Mouse (Mus musculus) fat pad, adult 2 months (tissue): ENCODE results near the gene Kcnip4.

ENCODE experiments used
- DNase-seq: peaks from one replicate; pipeline ENCODE4 v3.0.0-alpha.2; 2011; ENCODE audit warnings: low read depth, low spot score; ENCODE audit errors: extremely low read depth

Kcnip4 gene

GRCm38 (mm10) chr5:48599481-48600040, 925.1 kb downstream of the Kcnip4 start:
- DNase-seq, result no peak

- DNase-seq, result no peak
Measured at GRCm38 (mm10) chr5:48588014-48588413, 936.7 kb downstream of the Kcnip4 start.

GRCm38 (mm10) chr5:48583431-48583830, 941.3 kb downstream of the Kcnip4 start:
- no peak for DNase-seq

- no peak for DNase-seq
Measured at GRCm38 (mm10) chr5:48563996-48564587, 960.6 kb downstream of the Kcnip4 start.

- no peak for DNase-seq
Measured at GRCm38 (mm10) chr5:48551753-48552152, 973.0 kb downstream of the Kcnip4 start.

GRCm38 (mm10) chr5:48545825-48546224, 978.9 kb downstream of the Kcnip4 start:
- DNase-seq, result no peak

GRCm38 (mm10) chr5:48544784-48545734, 979.6 kb downstream of the Kcnip4 start:
- DNase-seq, result no peak

- no peak for DNase-seq
Measured at GRCm38 (mm10) chr5:48518035-48518434, 1006.7 kb downstream of the Kcnip4 start.

GRCm38 (mm10) chr5:48513354-48513753, 1011.4 kb downstream of the Kcnip4 start:
- no peak for DNase-seq

GRCm38 (mm10) chr5:48511357-48511756, 1013.4 kb downstream of the Kcnip4 start:
- DNase-seq, result no peak

GRCm38 (mm10) chr5:48510241-48510640, 1014.5 kb downstream of the Kcnip4 start:
- DNase-seq, result no peak

- DNase-seq, result no peak
Measured at GRCm38 (mm10) chr5:48509194-48509930, 1015.3 kb downstream of the Kcnip4 start.

GRCm38 (mm10) chr5:48503094-48503493, 1021.6 kb downstream of the Kcnip4 start:
- DNase-seq, result no peak

GRCm38 (mm10) chr5:48502442-48502841, 1022.3 kb downstream of the Kcnip4 start:
- no peak for DNase-seq

GRCm38 (mm10) chr5:48500204-48500603, 1024.5 kb downstream of the Kcnip4 start:
- DNase-seq, result no peak

- no peak for DNase-seq
Measured at GRCm38 (mm10) chr5:48490864-48491477, 1033.7 kb downstream of the Kcnip4 start.

- no peak for DNase-seq
Measured at GRCm38 (mm10) chr5:48489549-48490288, 1035.0 kb downstream of the Kcnip4 start.

GRCm38 (mm10) chr5:48483112-48483511, 1041.6 kb downstream of the Kcnip4 start:
- DNase-seq, result no peak

GRCm38 (mm10) chr5:48460221-48460620, 1064.5 kb downstream of the Kcnip4 start:
- no peak for DNase-seq

GRCm38 (mm10) chr5:48448888-48449287, 1075.8 kb downstream of the Kcnip4 start:
- no peak for DNase-seq
